Mouse (Mus musculus) stomach, embryonic 16.5 days (tissue): ENCODE results near the gene Hist1h2be. TPM values are rescaled to one million over a fixed set of nuclear protein-coding genes. Genes with fewer than 3 reads are reported as not detected.
"Not testable (repeated sequence)": the region's sequence is repeated elsewhere in the genome, so short reads cannot be mapped to it uniquely, and the experiment has no call there.

Source experiments
- ATAC-seq: fragments of 200-750 bp; cut with Nextera tagmentation; 2 replicates; pipeline ENCODE4 v1.8.0; 2017; ENCODE audit warnings: moderate number of reproducible peaks, moderate TSS enrichment; ENCODE audit not compliant: insufficient read depth, low FRiP score
- H3K27ac ChIP-seq: fragments of 300-500 bp; sonication (generic); 2 replicates; pipeline ENCODE4 v1.5.1; 2014; ENCODE audit warnings: low read length
- H3K27me3 ChIP-seq: fragments of 300-500 bp; sonication (generic); 2 replicates; pipeline ENCODE4 v1.6.1; 2014; ENCODE audit warnings: low read length, control low read depth, mixed read lengths; ENCODE audit not compliant: control insufficient read depth, insufficient read depth
- H3K36me3 ChIP-seq: fragments of 300-500 bp; sonication (generic); 2 replicates; pipeline ENCODE4 v1.6.1; 2014; ENCODE audit warnings: low read length; ENCODE audit not compliant: control insufficient read depth, insufficient read depth
- H3K4me1 ChIP-seq: fragments of 300-500 bp; sonication (generic); 2 replicates; pipeline ENCODE4 v1.6.1; 2014; ENCODE audit warnings: low read length, control low read depth, mixed read lengths; ENCODE audit not compliant: control insufficient read depth, insufficient read depth
- H3K4me2 ChIP-seq: fragments of 300-500 bp; sonication (generic); 2 replicates; pipeline ENCODE4 v1.6.1; 2014; ENCODE audit warnings: low read depth, low read length, mixed read lengths
- H3K4me3 ChIP-seq: fragments of 300-500 bp; sonication (generic); replicated peaks from 2 replicates; pipeline ENCODE4 v1.5.1; 2014; ENCODE audit warnings: mild to moderate bottlenecking, low read length
- H3K9ac ChIP-seq: fragments of 300-500 bp; sonication (generic); 2 replicates; pipeline ENCODE4 v1.6.1; 2014; ENCODE audit warnings: low read length
- H3K9me3 ChIP-seq: fragments of 300-500 bp; sonication (generic); replicated peaks from 2 replicates; pipeline ENCODE4 v1.6.1; 2016; ENCODE audit warnings: low read length, control low read depth; ENCODE audit not compliant: control insufficient read depth
- WGBS: fragments of 180-500 bp; shearing (Covaris S2); extraction: QIAGEN DNeasy Blood & Tissue Kit; methylation state at CpG from one replicate; pipeline ENCODE4 v1.1.7; 2014; 5-methylcytosine and 5-hydroxymethylcytosine counted together
- polyA plus RNA-seq: library from polyadenylated mRNA; unstranded; fragments of >200 nt; fragmentation: Nextera tagmentation; extraction: Ambion mirVana; gene quantifications from 2 replicates; pipeline ENCODE4 v1.2.1, GENCODE M21; 2015

Hist1h2be gene
- polyA plus RNA-seq, 1 experiment from 2014 or later, result 3.0 TPM

- H3K9ac ChIP-seq, result peak overlapping the region; percentile 65
- peaks cover 23% of the 10 kb centered on the region for H3K4me1 ChIP-seq
- H3K4me3 ChIP-seq, result peak overlapping the region; percentile 54
- not testable (repeated sequence) for H3K27me3 ChIP-seq, H3K36me3 ChIP-seq, ATAC-seq, H3K9me3 ChIP-seq
- 1% methylated on average over 25 of the region's 41 CpGs for WGBS
- peak overlapping the region; percentile 95 for H3K27ac ChIP-seq
- H3K4me2 ChIP-seq, result peak overlapping the region; percentile 54
Measured at GRCm38 (mm10) chr13:23570261-23571021, 50.5 kb downstream of the Hist1h2be start.

GRCm38 (mm10) chr13:23564482-23564881, 56.4 kb downstream of the Hist1h2be start:
- no peaks in the 10 kb centered on the region for H3K27me3 ChIP-seq
- H3K4me3 ChIP-seq, result no peak overlapping the region
- no peaks in the 10 kb centered on the region for H3K9me3 ChIP-seq
- ATAC-seq, result no peak
- no peak overlapping the region for H3K4me2 ChIP-seq
- H3K4me1 ChIP-seq, result no peaks in the 10 kb centered on the region
- no peak overlapping the region for H3K27ac ChIP-seq
- no peaks in the 10 kb centered on the region for H3K36me3 ChIP-seq
- no peak overlapping the region for H3K9ac ChIP-seq
- WGBS, result 73% methylated on average over 2 of the region's 2 CpGs

GRCm38 (mm10) chr13:23562699-23563462, 58.0 kb downstream of the Hist1h2be start:
- H3K4me3 ChIP-seq, result peak overlapping the region; percentile 48
- peak overlapping the region; percentile 63 for H3K9ac ChIP-seq
- ATAC-seq, result peak; percentile 63
- no peaks in the 10 kb centered on the region for H3K27me3 ChIP-seq
- H3K9me3 ChIP-seq, result no peaks in the 10 kb centered on the region
- no peaks in the 10 kb centered on the region for H3K4me1 ChIP-seq
- H3K27ac ChIP-seq, result peak overlapping the region; percentile 97
- no peaks in the 10 kb centered on the region for H3K36me3 ChIP-seq
- 2% methylated on average over 18 of the region's 18 CpGs for WGBS
- peak overlapping the region; percentile 72 for H3K4me2 ChIP-seq

GRCm38 (mm10) chr13:23561883-23562659, 58.9 kb downstream of the Hist1h2be start, which contains the start of gene Hist1h3e:
Gene Hist1h3e, minus strand, starts transcription at chr13:23562369.
- Histone ChIP-seq H3K9ac (peak within 1 kb of the TSS; percentile 63), H3K4me2 (peak within 1 kb of the TSS; percentile 72), H3K4me3 (peak within 1 kb of the TSS; percentile 48), H3K27ac (peak within 1 kb of the TSS; percentile 97)
- WGBS, result under 1% methylated on average over 54 of the region's 67 CpGs
- not testable (repeated sequence) for H3K4me1 ChIP-seq, H3K27me3 ChIP-seq, H3K36me3 ChIP-seq, H3K9me3 ChIP-seq
- ATAC-seq, result peak; percentile 93

- peak overlapping the region; percentile 97; the same call in 1 of the 2 replicates for H3K27ac ChIP-seq
- H3K9ac ChIP-seq, H3K36me3 ChIP-seq, ATAC-seq, H3K9me3 ChIP-seq, H3K27me3 ChIP-seq, H3K4me1 ChIP-seq: not testable (repeated sequence)
- H3K4me3 ChIP-seq, result peak overlapping the region; percentile 48
- 0% methylated on average over 2 of the region's 5 CpGs for WGBS
- H3K4me2 ChIP-seq, result peak overlapping the region; percentile 72; the same call in 1 of the 2 replicates
Measured at GRCm38 (mm10) chr13:23561531-23561882, 59.4 kb downstream of the Hist1h2be start.

GRCm38 (mm10) chr13:23560699-23561098, 60.2 kb downstream of the Hist1h2be start:
- H3K27me3 ChIP-seq, H3K4me3 ChIP-seq, H3K4me1 ChIP-seq, H3K36me3 ChIP-seq, ATAC-seq, H3K9me3 ChIP-seq: not testable (repeated sequence)
- H3K9ac ChIP-seq, result 0 out of 2 replicates have a peak overlapping the region, but pooled peaks have one; percentile 9
- WGBS, result 16% methylated on average over 2 of the region's 2 CpGs
- peak overlapping the region; percentile 22; the same call in 1 of the 2 replicates for H3K4me2 ChIP-seq
- H3K27ac ChIP-seq, result peak overlapping the region; percentile 24; the same call in 1 of the 2 replicates

GRCm38 (mm10) chr13:23556906-23557305, 64.0 kb downstream of the Hist1h2be start:
- no peak overlapping the region for H3K9ac ChIP-seq
- H3K4me2 ChIP-seq, result peak overlapping the region; percentile 37
- H3K36me3 ChIP-seq, result no peaks in the 10 kb centered on the region
- H3K9me3 ChIP-seq, result no peaks in the 10 kb centered on the region
- H3K4me1 ChIP-seq, result no peaks in the 10 kb centered on the region; the same call in 1 of the 2 replicates
- 57% methylated on average over 3 of the region's 3 CpGs for WGBS
- ATAC-seq, result no peak
- H3K4me3 ChIP-seq, result no peak overlapping the region
- 0 out of 2 replicates have a peak overlapping the region, but pooled peaks have one; percentile 64 for H3K27ac ChIP-seq
- H3K27me3 ChIP-seq, result no peaks in the 10 kb centered on the region

GRCm38 (mm10) chr13:23555839-23556416, 65.0 kb downstream of the Hist1h2be start:
- H3K36me3 ChIP-seq, result no peaks in the 10 kb centered on the region
- H3K27me3 ChIP-seq, result no peaks in the 10 kb centered on the region
- H3K9ac ChIP-seq, result peak overlapping the region; percentile 85
- peak overlapping the region; percentile 67 for H3K4me3 ChIP-seq
- H3K4me1 ChIP-seq, result no peaks in the 10 kb centered on the region; the same call in 1 of the 2 replicates
- peak overlapping the region; percentile 98 for H3K27ac ChIP-seq
- under 1% methylated on average over 18 of the region's 18 CpGs for WGBS
- H3K4me2 ChIP-seq, result peak overlapping the region; percentile 94
- peak; percentile 78 for ATAC-seq
- H3K9me3 ChIP-seq, result no peaks in the 10 kb centered on the region
